Mouse (Mus musculus): Measurements from ENCODE around the gene Plxnc1. TPM values are rescaled to one million over a fixed set of nuclear protein-coding genes. Genes with fewer than 3 reads are reported as not detected.

Gene Plxnc1
- polyA plus RNA-seq (2015; fragmentation: Nextera tagmentation; extraction: Ambion mirVana): 1.8 and 2.0 TPM in 2 replicates

- peak within 1 kb of the TSS; percentile 97 for H3K4me2 ChIP-seq
- DNase-seq (no peak), ATAC-seq (ENCODE audit: low read depth) (peak; percentile 55)
- peak within 1 kb of the TSS; percentile 76 for H3K4me3 ChIP-seq (replicated peaks)
- H3K4me1 ChIP-seq (replicated peaks): peaks cover 64% of the 10 kb centered on the region
- H3K9ac ChIP-seq: peak within 1 kb of the TSS; percentile 80
- under 1% methylated on average over 48 of the region's 57 CpGs for WGBS (ENCODE audit: insufficient replicate concordance)
- H3K27me3 ChIP-seq: peaks cover 67% of the 10 kb centered on the region
- H3K27ac ChIP-seq: peak within 1 kb of the TSS; percentile 66
- H3K9me3 ChIP-seq (replicated peaks): no peaks in the 10 kb centered on the region
- no peaks in the 10 kb centered on the region for H3K36me3 ChIP-seq
These were observed at the start of gene Plxnc1 for GRCm38 (mm10) chr10:94944691-94945205. Gene Plxnc1 (minus strand): TSS chr10:94944835.

- Histone ChIP-seq H3K36me3 (no peaks in the 10 kb centered on the region), H3K4me3 (replicated peaks) (no peak overlapping the region), H3K9ac (no peak overlapping the region), H3K27me3 (peaks cover 3% of the 10 kb centered on the region; the same call in 1 of the 2 replicates), H3K4me2 (peak overlapping the region; percentile 40), H3K27ac (no peak overlapping the region), H3K4me1 (replicated peaks) (0 out of 2 replicates have a peak, but pooled peaks cover 6% of the 10 kb centered on the region), H3K9me3 (replicated peaks) (no peaks in the 10 kb centered on the region)
- ATAC-seq (ENCODE audit: low read depth) (no peak), DNase-seq (peak; percentile 28)
- 10% methylated on average over 9 of the region's 9 CpGs for WGBS (ENCODE audit: insufficient replicate concordance)
These were observed 47.5 kb upstream of the Plxnc1 start for GRCm38 (mm10) chr10:94992127-94992526.

GRCm38 (mm10) chr10:94991564-94992097, 47.0 kb upstream of the Plxnc1 start:
- ATAC-seq (ENCODE audit: low read depth): no peak

GRCm38 (mm10) chr10:94990768-94991563, 46.3 kb upstream of the Plxnc1 start:
- Histone ChIP-seq H3K4me2 (peak overlapping the region; percentile 40; the same call in 1 of the 2 replicates), H3K9me3 (replicated peaks) (no peaks in the 10 kb centered on the region), H3K4me1 (replicated peaks) (0 out of 2 replicates have a peak, but pooled peaks cover 6% of the 10 kb centered on the region), H3K36me3 (no peaks in the 10 kb centered on the region), H3K9ac (no peak overlapping the region), H3K27ac (no peak overlapping the region), H3K4me3 (replicated peaks) (no peak overlapping the region), H3K27me3 (peaks cover 3% of the 10 kb centered on the region; the same call in 1 of the 2 replicates)
- no peak for ATAC-seq (ENCODE audit: low read depth)
- no peak for DNase-seq
- 27% methylated on average over 17 of the region's 17 CpGs for WGBS (ENCODE audit: insufficient replicate concordance)

More at GRCm38 (mm10) chr10:94991564-94992097, 47.0 kb upstream of the Plxnc1 start:
- H3K4me3 ChIP-seq (replicated peaks): no peak overlapping the region
- H3K27me3 ChIP-seq: peaks cover 3% of the 10 kb centered on the region; the same call in 1 of the 2 replicates
- H3K9ac ChIP-seq: no peak overlapping the region
- 0 out of 2 replicates have a peak, but pooled peaks cover 6% of the 10 kb centered on the region for H3K4me1 ChIP-seq (replicated peaks)
- peak overlapping the region; percentile 40 for H3K4me2 ChIP-seq
- no peaks in the 10 kb centered on the region for H3K36me3 ChIP-seq
- 19% methylated on average over 17 of the region's 17 CpGs for WGBS (ENCODE audit: insufficient replicate concordance)
- H3K27ac ChIP-seq: no peak overlapping the region
- H3K9me3 ChIP-seq (replicated peaks): no peaks in the 10 kb centered on the region
- DNase-seq: peak; percentile 15

GRCm38 (mm10) chr10:94989321-94989720, 44.7 kb upstream of the Plxnc1 start:
- Histone ChIP-seq H3K27ac (no peak overlapping the region), H3K36me3 (no peaks in the 10 kb centered on the region), H3K4me1 (replicated peaks) (0 out of 2 replicates have a peak, but pooled peaks cover 6% of the 10 kb centered on the region), H3K9me3 (replicated peaks) (no peaks in the 10 kb centered on the region), H3K9ac (no peak overlapping the region), H3K4me2 (no peak overlapping the region), H3K4me3 (replicated peaks) (no peak overlapping the region), H3K27me3 (peaks cover 3% of the 10 kb centered on the region; the same call in 1 of the 2 replicates)
- no peak for ATAC-seq (ENCODE audit: low read depth)
- 60% methylated on average over 5 of the region's 5 CpGs for WGBS (ENCODE audit: insufficient replicate concordance)
- no peak for DNase-seq

GRCm38 (mm10) chr10:94985103-94985502, 40.5 kb upstream of the Plxnc1 start:
- DNase-seq: no peak
- 26% methylated on average over 1 of the region's 1 CpGs for WGBS (ENCODE audit: insufficient replicate concordance)
- no peak for ATAC-seq (ENCODE audit: low read depth)
- Histone ChIP-seq H3K27ac (no peak overlapping the region), H3K4me2 (no peak overlapping the region), H3K27me3 (peaks cover 3% of the 10 kb centered on the region; the same call in 1 of the 2 replicates), H3K9ac (no peak overlapping the region), H3K9me3 (replicated peaks) (no peaks in the 10 kb centered on the region), H3K36me3 (no peaks in the 10 kb centered on the region), H3K4me3 (replicated peaks) (no peak overlapping the region), H3K4me1 (replicated peaks) (no peaks in the 10 kb centered on the region)

GRCm38 (mm10) chr10:94982528-94982927, 37.9 kb upstream of the Plxnc1 start:
- Histone ChIP-seq H3K9ac (no peak overlapping the region), H3K36me3 (no peaks in the 10 kb centered on the region), H3K27ac (no peak overlapping the region), H3K9me3 (replicated peaks) (no peaks in the 10 kb centered on the region), H3K4me3 (replicated peaks) (no peak overlapping the region), H3K4me1 (replicated peaks) (no peaks in the 10 kb centered on the region), H3K27me3 (no peaks in the 10 kb centered on the region), H3K4me2 (no peak overlapping the region)
- no peak for DNase-seq
- 62% methylated on average over 8 of the region's 8 CpGs for WGBS (ENCODE audit: insufficient replicate concordance)
- ATAC-seq (ENCODE audit: low read depth): no peak

GRCm38 (mm10) chr10:94981466-94982138, 37.0 kb upstream of the Plxnc1 start:
- Histone ChIP-seq H3K27ac (no peak overlapping the region), H3K9ac (no peak overlapping the region), H3K9me3 (replicated peaks) (no peaks in the 10 kb centered on the region), H3K4me1 (replicated peaks) (no peaks in the 10 kb centered on the region), H3K4me2 (no peak overlapping the region), H3K27me3 (no peaks in the 10 kb centered on the region), H3K36me3 (no peaks in the 10 kb centered on the region), H3K4me3 (replicated peaks) (no peak overlapping the region)
- ATAC-seq (ENCODE audit: low read depth) (no peak), DNase-seq (no peak)
- WGBS (ENCODE audit: insufficient replicate concordance): 58% methylated on average over 12 of the region's 12 CpGs

- H3K4me1 ChIP-seq (replicated peaks): no peaks in the 10 kb centered on the region; the same call in 1 of the 2 replicates
- ATAC-seq (ENCODE audit: low read depth): no peak
These were observed 33.7 kb upstream of the Plxnc1 start for GRCm38 (mm10) chr10:94978265-94978822.

GRCm38 (mm10) chr10:94976329-94976728, 31.7 kb upstream of the Plxnc1 start:
- H3K4me3 ChIP-seq (replicated peaks): no peak overlapping the region
- ATAC-seq (ENCODE audit: low read depth): no peak
- H3K9ac ChIP-seq: no peak overlapping the region
- no peaks in the 10 kb centered on the region; the same call in 1 of the 2 replicates for H3K4me1 ChIP-seq (replicated peaks)
- H3K4me2 ChIP-seq: no peak overlapping the region
- H3K9me3 ChIP-seq (replicated peaks): no peaks in the 10 kb centered on the region
- 50% methylated on average over 5 of the region's 5 CpGs for WGBS (ENCODE audit: insufficient replicate concordance)
- H3K27me3 ChIP-seq: 0 out of 2 replicates have a peak, but pooled peaks cover 3% of the 10 kb centered on the region
- no peaks in the 10 kb centered on the region for H3K36me3 ChIP-seq
- H3K27ac ChIP-seq: no peak overlapping the region
- DNase-seq: no peak

More at GRCm38 (mm10) chr10:94978265-94978822, 33.7 kb upstream of the Plxnc1 start:
- H3K27me3 ChIP-seq: 0 out of 2 replicates have a peak, but pooled peaks cover 3% of the 10 kb centered on the region
- no peak overlapping the region for H3K9ac ChIP-seq
- H3K4me2 ChIP-seq: no peak overlapping the region
- H3K4me3 ChIP-seq (replicated peaks): no peak overlapping the region
- 69% methylated on average over 5 of the region's 5 CpGs for WGBS (ENCODE audit: insufficient replicate concordance)
- H3K36me3 ChIP-seq: no peaks in the 10 kb centered on the region
- DNase-seq: no peak
- no peak overlapping the region for H3K27ac ChIP-seq
- no peaks in the 10 kb centered on the region for H3K9me3 ChIP-seq (replicated peaks)

Measured in liver, embryonic 13.5 days (tissue).